Mouse (Mus musculus): ENCODE results near the gene Clec2l.
"Not testable (repeated sequence)": the region's sequence is repeated elsewhere in the genome, so short reads cannot be mapped to it uniquely, and the experiment has no call there.

Clec2l gene

GRCm38 (mm10) chr6:38670488-38670887 lies 7.6 kb downstream of the Clec2l start:
- not testable (repeated sequence) for DNase-seq (ENCODE audit: low spot score)

- no peak for DNase-seq (ENCODE audit: low spot score)
These were observed 8.4 kb downstream of the Clec2l start for GRCm38 (mm10) chr6:38671270-38671669.

GRCm38 (mm10) chr6:38672011-38672410 lies 9.1 kb downstream of the Clec2l start:
- no peak for DNase-seq (ENCODE audit: low spot score)

GRCm38 (mm10) chr6:38676217-38676616 lies 13.3 kb downstream of the Clec2l start:
- no peak for DNase-seq (ENCODE audit: low spot score)

- no peak for DNase-seq (ENCODE audit: low spot score)
These were observed 13.9 kb downstream of the Clec2l start for GRCm38 (mm10) chr6:38676723-38677122.

GRCm38 (mm10) chr6:38677629-38678028 lies 14.8 kb downstream of the Clec2l start:
- DNase-seq (ENCODE audit: low spot score) = no peak

- no peak for DNase-seq (ENCODE audit: low spot score)
These were observed 19.7 kb downstream of the Clec2l start for GRCm38 (mm10) chr6:38682532-38682931.

- DNase-seq (ENCODE audit: low spot score) = no peak
These were observed 24.3 kb downstream of the Clec2l start for GRCm38 (mm10) chr6:38687216-38687615.

GRCm38 (mm10) chr6:38688841-38689240 lies 26.0 kb downstream of the Clec2l start:
- no peak for DNase-seq (ENCODE audit: low spot score)

GRCm38 (mm10) chr6:38690615-38691014 lies 27.7 kb downstream of the Clec2l start:
- no peak for DNase-seq (ENCODE audit: low spot score)

- DNase-seq (ENCODE audit: low spot score) = no peak
These were observed 28.2 kb downstream of the Clec2l start for GRCm38 (mm10) chr6:38691052-38691451.

- no peak for DNase-seq (ENCODE audit: low spot score)
These were observed 29.7 kb downstream of the Clec2l start for GRCm38 (mm10) chr6:38692556-38692955.

GRCm38 (mm10) chr6:38695380-38696054 lies 32.6 kb downstream of the Clec2l start:
- peak; percentile 79 for DNase-seq (ENCODE audit: low spot score)

- DNase-seq (ENCODE audit: low spot score) = no peak
These were observed 33.7 kb downstream of the Clec2l start for GRCm38 (mm10) chr6:38696570-38696969.

GRCm38 (mm10) chr6:38698233-38698889 lies 35.5 kb downstream of the Clec2l start:
- DNase-seq (ENCODE audit: low spot score) = no peak

GRCm38 (mm10) chr6:38701421-38701820 lies 38.6 kb downstream of the Clec2l start:
- no peak for DNase-seq (ENCODE audit: low spot score)

GRCm38 (mm10) chr6:38702810-38703399 lies 40.0 kb downstream of the Clec2l start:
- DNase-seq (ENCODE audit: low spot score) = no peak

GRCm38 (mm10) chr6:38703526-38703925 lies 40.7 kb downstream of the Clec2l start:
- no peak for DNase-seq (ENCODE audit: low spot score)

GRCm38 (mm10) chr6:38704264-38704984 lies 41.6 kb downstream of the Clec2l start:
- DNase-seq (ENCODE audit: low spot score) = no peak

- DNase-seq (ENCODE audit: low spot score) = no peak
These were observed 47.6 kb downstream of the Clec2l start for GRCm38 (mm10) chr6:38710449-38710848.

GRCm38 (mm10) chr6:38713957-38714898 lies 51.4 kb downstream of the Clec2l start:
- no peak for DNase-seq (ENCODE audit: low spot score)

- no peak for DNase-seq (ENCODE audit: low spot score)
These were observed 53.0 kb downstream of the Clec2l start for GRCm38 (mm10) chr6:38715881-38716280.

Measured in ovary, postnatal 14 days (tissue).